In genomic region chr15:98630540-98630939, GRCm38 (mm10) we compare ENCODE assay signal across 9 mouse cellular contexts. TPM values are rescaled to one million over a fixed set of nuclear protein-coding genes. Genes with fewer than 3 reads are reported as not detected.
DNase-seq lines count a peak whose midpoint lies in the region; ATAC-seq and TF ChIP-seq lines count a peak whose summit lies in the region.
"Had no signal": no experiment of that assay in that cellular context is flagged by ENCODE, and none has a peak within 500 bp of the region (broad histone marks: within the 10 kb centered on the region; RNA-seq: fewer than 3 reads in every experiment).

Gene Cacnb3 (plus strand): TSS chr15:98630840.

- WGBS in heart, adult 2 months: 43% methylated on average over 4 of the region's 4 CpGs
- 35% methylated on average over 4 of the region's 4 CpGs for WGBS in forebrain, embryonic 10.5 days
- 28% methylated on average over 4 of the region's 4 CpGs for WGBS in neural tube, embryonic 15.5 days

- ATAC-seq in neural tube, embryonic 15.5 days (ENCODE audit: low FRiP score): no peak

- H3K4me1 ChIP-seq in heart, adult 2 months (ENCODE audit: control insufficient read depth, insufficient read depth, low read length): peaks cover 5% of the 10 kb centered on the region; the same call in 1 of the 2 replicates
- peaks cover 84% of the 10 kb centered on the region for H3K4me1 ChIP-seq in forebrain, embryonic 10.5 days
- H3K4me1 ChIP-seq in neural tube, embryonic 15.5 days: peaks cover 58% of the 10 kb centered on the region

- no peak within 1 kb of the TSS for H3K27ac ChIP-seq in heart, adult 2 months
- peak within 1 kb of the TSS; percentile 80 for H3K27ac ChIP-seq in forebrain, embryonic 10.5 days
- H3K27ac ChIP-seq in neural tube, embryonic 15.5 days (replicated peaks): 0 out of 2 replicates have a peak within 1 kb of the TSS, but pooled peaks have one; percentile 76

- peak within 1 kb of the TSS; percentile 4; the same call in 1 of the 2 replicates for H3K9ac ChIP-seq in heart, adult 2 months (ENCODE audit: low read depth, low read length)
- 0 out of 2 replicates have a peak within 1 kb of the TSS, but pooled peaks have one; percentile 15 for H3K9ac ChIP-seq in neural tube, embryonic 15.5 days (replicated peaks)

- no peaks in the 10 kb centered on the region for H3K79me2 ChIP-seq in heart, adult 2 months (replicated peaks; ENCODE audit: control insufficient read depth, insufficient read depth, low read length)
- peaks cover 19% of the 10 kb centered on the region for H3K79me2 ChIP-seq in C2C12 (ENCODE audit: control insufficient read depth, insufficient read depth)

- peak within 1 kb of the TSS; percentile 86 for H3K4me2 ChIP-seq in neural tube, embryonic 15.5 days

- H3ac ChIP-seq in C2C12 (ENCODE audit: control insufficient read depth, insufficient read length, low read depth): peak within 1 kb of the TSS; percentile 47

- TF ChIP-seq POLR2A in heart, adult 2 months (IDR thresholded peaks at IDR 0.05; ENCODE audit: insufficient read depth, low read depth, low read length): no peak

- H3K36me3 ChIP-seq in heart, adult 2 months (ENCODE audit: control insufficient read depth, insufficient read depth, low read length): no peaks in the 10 kb centered on the region
- H3K36me3 ChIP-seq in C2C12 (ENCODE audit: control insufficient read depth, insufficient read depth): no peaks in the 10 kb centered on the region
- no peaks in the 10 kb centered on the region for H3K36me3 ChIP-seq in forebrain, embryonic 10.5 days (replicated peaks)
- H3K36me3 ChIP-seq in neural tube, embryonic 15.5 days: no peaks in the 10 kb centered on the region

- intact Hi-C loops in heart, adult 2 months (cut with DNase I): no loop called here
- intact Hi-C loops in heart, postnatal 14 days (cut with DNase I): no loop called here

- H3K9me3 ChIP-seq in forebrain, embryonic 10.5 days: no peaks in the 10 kb centered on the region
- no peaks in the 10 kb centered on the region for H3K9me3 ChIP-seq in neural tube, embryonic 15.5 days (replicated peaks)

- DNase-seq in heart, adult 2 months: no peak
- no peak for DNase-seq in heart, postnatal 14 days
- DNase-seq in forebrain, embryonic 10.5 days (ENCODE audit: extremely low spot score, low spot score): no peak
- DNase-seq in layer of hippocampus, postnatal 36 days: no peak
- DNase-seq in MN1 (ENCODE audit: low spot score): no peak
- no peak for DNase-seq in gastrocnemius, adult 18-20 months (ENCODE audit: low spot score)

- no peak for TF ChIP-seq CTCF in heart, adult 2 months (IDR thresholded peaks at IDR 0.05)
- no peak for TF ChIP-seq CTCF in C2C12 (IDR thresholded peaks at IDR 0.05; ENCODE audit: control insufficient read depth, insufficient read depth, insufficient read length)

- H3K27me3 ChIP-seq in heart, adult 2 months (ENCODE audit: control insufficient read depth, insufficient read depth, low read length): peaks cover 5% of the 10 kb centered on the region; the same call in 1 of the 2 replicates
- H3K27me3 ChIP-seq in C2C12 (ENCODE audit: control insufficient read depth, insufficient read depth, insufficient read length): no peaks in the 10 kb centered on the region
- H3K27me3 ChIP-seq in forebrain, embryonic 10.5 days (ENCODE audit: poor library complexity, severe bottlenecking): peaks cover 92% of the 10 kb centered on the region
- no peaks in the 10 kb centered on the region for H3K27me3 ChIP-seq in neural tube, embryonic 15.5 days (replicated peaks)

- no peak for TF ChIP-seq EP300 in heart, adult 2 months (IDR thresholded peaks at IDR 0.05; ENCODE audit: insufficient read depth, low read depth, low read length)

- peak within 1 kb of the TSS; percentile 18; the same call in 1 of the 2 replicates for H3K4me3 ChIP-seq in heart, adult 2 months
- H3K4me3 ChIP-seq in C2C12 (ENCODE audit: insufficient read depth, poor library complexity, severe bottlenecking): no peak within 1 kb of the TSS
- peak within 1 kb of the TSS; percentile 87 for H3K4me3 ChIP-seq in forebrain, embryonic 10.5 days
- peak within 1 kb of the TSS; percentile 83 for H3K4me3 ChIP-seq in neural tube, embryonic 15.5 days (replicated peaks)

- H3K79me3 ChIP-seq in C2C12 (ENCODE audit: low read depth): no peaks in the 10 kb centered on the region

TF ChIP-seq in C2C12, 6 proteins besides CTCF, POLR2A, EP300 and RAD21:
- TF ChIP-seq USF1 (IDR thresholded peaks at IDR 0.05; ENCODE audit: low read depth): no peak
- TF ChIP-seq FOSL1 (IDR thresholded peaks at IDR 0.05; ENCODE audit: insufficient read depth, low read length, poor library complexity, severe bottlenecking): no peak
- TF ChIP-seq MYOD1 (IDR thresholded peaks at IDR 0.05; ENCODE audit: control insufficient read depth, insufficient read length, low read depth): no peak
- no peak for TF ChIP-seq CEBPB (IDR thresholded peaks at IDR 0.05; ENCODE audit: low read depth)
- TF ChIP-seq MAX (IDR thresholded peaks at IDR 0.05): no peak
- TF ChIP-seq MYOG (IDR thresholded peaks at IDR 0.05; ENCODE audit: control insufficient read depth, extremely low read depth, insufficient read length): no peak

RNA-seq across cellular contexts. Expression of gene Cacnb3, which starts in this region (rescaled TPM):
- total RNA-seq in heart, adult 2 months (2021): 1 to 10 TPM; 2.6 to 2.7 TPM
- 6.5 and 7.7 TPM in 2 replicates for polyA plus RNA-seq in heart, adult 2 months (2012; rRNA removed)
- 1 to 10 TPM; 8.0 to 8.8 TPM for total RNA-seq in heart, postnatal 14 days (2021)
- polyA plus RNA-seq in C2C12 (2012; fragmentation: generic; extraction: Trizol): 112 TPM
- 19.9 and 21.7 TPM in 2 replicates for polyA plus RNA-seq in forebrain, embryonic 10.5 days (2016; fragmentation: Nextera tagmentation; extraction: Ambion mirVana)
- 100 to 1,000 TPM; 198 to 206 TPM for total RNA-seq in layer of hippocampus, postnatal 36 days (2021)
- 108 and 128 TPM in 2 replicates for polyA plus RNA-seq in neural tube, embryonic 15.5 days (2015; fragmentation: Nextera tagmentation; extraction: Ambion mirVana)
- under 1 TPM; 0.64 to 0.85 TPM for total RNA-seq in gastrocnemius, adult 18-20 months (2021)
- total RNA-seq: hematopoietic stem cell, adult 5-6 weeks had no signal

Comparison
In these comparisons a context has a peak if more than half of its experiments do, and no peak if none do; other contexts are left out.
1. RNA of gene Cacnb3 (total RNA-seq): 198 to 206 TPM in layer of hippocampus, postnatal 36 days; 8.0 to 8.8 TPM in heart, postnatal 14 days, 2.6 to 2.7 TPM in heart, adult 2 months and 0.64 to 0.85 TPM in gastrocnemius, adult 18-20 months; every median in the first group is over 10 times any median in the second.